Mouse (Mus musculus): Measurements from ENCODE around the gene Unc45a. TPM values are rescaled to one million over a fixed set of nuclear protein-coding genes. Genes with fewer than 3 reads are reported as not detected.

Unc45a gene
- total RNA-seq, 2 experiments from 2014 or later, result 34.9 to 41.5 TPM

GRCm38 (mm10) chr7:80287736-80288135 is 53.1 kb downstream of the Unc45a start:
- DNase-seq (ENCODE audit: extremely low spot score in 1 of 2, low spot score in 1 of 2), result no peak

DNA sequence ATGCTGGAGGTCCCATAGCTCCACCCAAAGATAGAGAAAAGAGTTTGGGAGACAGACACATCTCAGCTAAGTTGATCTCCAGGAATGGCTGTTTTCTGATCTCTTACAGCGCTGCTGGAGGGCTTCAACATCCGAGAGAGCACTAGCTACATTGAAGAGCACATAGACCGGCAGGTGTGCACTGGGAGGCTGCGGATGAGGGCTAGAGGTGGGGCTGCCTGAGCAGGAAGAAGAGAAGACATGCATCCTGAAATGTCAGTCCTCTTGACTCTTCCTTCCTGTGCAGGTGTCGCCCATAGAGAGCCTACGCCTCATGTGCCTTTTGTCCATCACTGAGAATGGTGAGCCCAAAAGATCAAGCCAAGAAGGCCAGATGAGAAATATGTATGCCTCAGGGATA is 55.1 kb downstream of the Unc45a start:
- DNase-seq (ENCODE audit: extremely low spot score in 1 of 2, low spot score in 1 of 2), result no peak

DNA sequence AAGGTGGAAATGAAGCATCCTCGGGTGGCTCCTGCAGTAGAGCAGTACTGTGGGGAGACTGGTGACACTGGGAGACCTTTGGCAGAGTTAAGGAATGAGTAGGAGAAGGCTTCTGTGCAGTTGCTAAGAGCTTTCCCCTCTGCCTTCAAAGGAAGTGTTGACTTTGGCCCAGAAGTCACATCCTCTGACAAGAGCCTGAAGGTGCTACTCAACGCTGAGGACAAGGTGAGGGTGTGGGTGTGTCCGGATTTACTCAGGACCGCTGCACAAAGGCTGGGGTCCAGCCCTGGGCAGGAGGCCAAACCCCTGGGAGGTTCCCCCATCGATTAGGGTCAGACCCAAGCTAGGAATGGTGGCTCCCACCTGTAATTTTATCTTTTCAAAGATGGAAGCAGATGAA is 56.4 kb downstream of the Unc45a start:
- DNase-seq (ENCODE audit: extremely low spot score in 1 of 2, low spot score in 1 of 2), result no peak

DNA sequence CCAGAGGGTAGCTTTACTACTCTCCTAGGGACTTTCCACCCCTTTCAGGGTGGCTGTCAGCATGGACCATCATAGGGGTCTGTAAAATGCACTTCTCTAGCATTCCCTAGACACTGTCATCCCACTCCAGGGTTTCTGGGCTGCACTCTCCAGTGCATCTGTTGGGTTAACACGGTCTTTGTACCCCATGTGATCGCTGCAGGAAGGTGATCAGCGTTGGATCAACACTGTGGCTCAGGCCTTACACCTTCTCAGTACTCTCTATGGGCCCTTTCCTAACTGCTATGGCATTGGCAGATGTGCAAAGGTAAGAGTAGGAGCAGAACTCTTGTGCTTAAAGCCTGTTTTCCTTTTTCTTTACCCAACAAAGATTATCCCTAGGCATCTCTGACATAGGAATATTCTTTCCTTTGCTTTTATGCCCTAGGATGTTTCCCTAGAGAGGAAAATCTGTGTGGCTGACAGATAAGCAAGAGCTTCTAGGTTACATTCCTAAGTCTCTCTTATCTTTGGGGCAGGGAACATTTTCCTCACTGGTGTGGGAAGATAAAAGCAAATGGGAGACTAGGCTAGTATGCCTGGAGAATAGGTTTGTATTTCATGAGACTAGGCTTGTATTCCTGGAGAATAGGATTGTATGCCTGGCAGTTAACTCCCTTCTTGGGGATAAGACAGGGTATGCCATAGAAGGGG is 57.4 kb downstream of the Unc45a start:
- DNase-seq (ENCODE audit: extremely low spot score in 1 of 2, low spot score in 1 of 2), result no peak

- no peak for DNase-seq (ENCODE audit: extremely low spot score in 1 of 2, low spot score in 1 of 2)
These were observed 59.2 kb downstream of the Unc45a start for GRCm38 (mm10) chr7:80281646-80282045.

DNA sequence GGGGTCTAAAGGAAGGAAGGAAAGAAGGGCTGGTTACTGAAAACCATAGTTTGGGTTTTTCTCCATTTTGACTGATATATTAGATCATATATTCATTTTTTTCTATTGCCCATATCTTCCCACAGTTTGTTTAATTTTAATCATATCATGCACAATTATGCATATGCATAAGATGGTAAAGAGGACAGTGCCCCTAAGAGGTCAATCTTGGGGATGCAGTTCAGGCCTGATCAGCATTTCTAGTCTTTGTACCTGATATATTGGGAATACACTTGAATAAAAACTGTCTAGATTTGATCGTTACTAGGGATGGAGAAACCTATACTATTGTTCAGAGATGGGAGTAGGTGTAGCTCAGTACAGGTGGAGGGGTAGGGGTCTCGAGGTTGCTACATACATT is 59.8 kb downstream of the Unc45a start:
- no peak for DNase-seq (ENCODE audit: extremely low spot score in 1 of 2, low spot score in 1 of 2)

DNA sequence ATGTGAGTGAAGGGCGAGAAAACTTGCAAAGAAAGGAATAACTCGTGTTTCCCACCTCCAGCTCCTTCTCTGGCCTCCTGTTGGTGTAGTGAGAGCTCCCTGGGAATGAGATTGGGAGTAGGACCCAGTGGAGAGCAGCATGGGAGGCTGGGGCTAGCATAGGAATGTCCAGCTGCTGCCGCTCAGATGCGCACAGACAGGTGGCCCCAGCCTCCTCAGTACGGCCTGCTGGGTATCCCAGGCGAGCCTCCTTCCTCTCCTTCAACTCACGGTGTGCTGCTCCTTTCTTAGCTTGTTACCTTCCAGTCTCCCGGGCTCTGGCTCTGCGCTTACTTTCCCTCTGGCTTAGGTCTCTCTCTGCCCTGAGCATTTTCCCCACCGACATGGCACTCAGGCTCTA is 60.8 kb downstream of the Unc45a start:
- DNase-seq (ENCODE audit: extremely low spot score in 1 of 2, low spot score in 1 of 2), result no peak

DNA sequence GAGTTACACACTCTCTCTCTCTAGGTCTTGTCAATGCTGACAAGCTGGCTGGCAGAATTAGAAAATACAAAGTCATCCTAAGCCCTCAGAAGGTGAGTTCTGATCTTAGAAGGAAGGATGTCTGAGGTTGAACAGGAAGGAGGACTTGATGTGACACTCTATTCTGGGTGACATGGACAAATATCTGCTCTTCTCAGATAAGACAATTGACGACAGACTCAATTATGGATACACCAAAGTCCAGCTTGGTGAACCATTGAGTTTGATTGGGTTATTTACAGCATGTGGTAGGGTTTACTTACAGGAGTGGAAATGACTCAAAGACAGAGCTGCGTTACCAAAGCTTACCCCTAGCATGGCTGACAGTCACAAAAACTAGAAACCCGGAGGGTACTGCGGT is 64.4 kb downstream of the Unc45a start:
- no peak for DNase-seq (ENCODE audit: extremely low spot score in 1 of 2, low spot score in 1 of 2)

Other genes with a start within 250 kb of the Unc45a start
- gene Idh2, start 225.6 kb downstream of the Unc45a start, total RNA-seq (2021), result 10 to 100 TPM; 62.2 to 67.0 TPM
- gene Sema4b, start 154.2 kb downstream of the Unc45a start, total RNA-seq (2021), result 10 to 100 TPM; 23.0 to 23.2 TPM
- gene Cib1, start 108.2 kb downstream of the Unc45a start, total RNA-seq (2021), result 10 to 100 TPM; 23.8 to 25.2 TPM
- gene Gdpgp1, start 108.1 kb downstream of the Unc45a start, total RNA-seq (2021), result 1 to 10 TPM; 6.1 to 6.9 TPM
- gene Ttll13, start 94.6 kb downstream of the Unc45a start, total RNA-seq (2021), result 1 to 10 TPM; 1.8 to 2.0 TPM
- 10 to 100 TPM; 40.0 to 44.4 TPM for gene Ngrn, start 79.8 kb downstream of the Unc45a start, total RNA-seq (2021)
- 10 to 100 TPM; 19.3 to 23.6 TPM for gene Vps33b, start 71.4 kb downstream of the Unc45a start, total RNA-seq (2021)
- gene Prc1, start 46.6 kb downstream of the Unc45a start, total RNA-seq (2021), result 1 to 10 TPM; 2.2 to 2.7 TPM
- gene Rccd1, start 16.6 kb downstream of the Unc45a start, total RNA-seq (2021), result 10 to 100 TPM; 13.6 to 15.4 TPM
- 10 to 100 TPM; 45.5 to 48.1 TPM for gene Hddc3, start 2.1 kb upstream of the Unc45a start, total RNA-seq (2021)
- 100 to 1,000 TPM; 141 to 168 TPM for gene Man2a2, start 30.4 kb upstream of the Unc45a start, total RNA-seq (2021)
- gene Fes, start 46.9 kb upstream of the Unc45a start, total RNA-seq (2021), result 1 to 10 TPM; 4.2 to 6.1 TPM
- gene Furin, start 64.4 kb upstream of the Unc45a start, total RNA-seq (2021), result 10 to 100 TPM; 39.6 to 42.3 TPM
- 1 to 10 TPM; 3.8 to 5.0 TPM for gene Blm, start 194.1 kb upstream of the Unc45a start, total RNA-seq (2021)

Data from layer of hippocampus, postnatal 25 days (tissue).